Mouse (Mus musculus) CD4-positive naive resting alpha-beta T cell, adult 57 days (primary cell): Measurements from ENCODE around the gene Srek1. TPM values are rescaled to one million over a fixed set of nuclear protein-coding genes. Genes with fewer than 3 reads are reported as not detected.

ENCODE experiments used
- total RNA-seq: library from RNA; stranded (reverse); gene quantifications from one replicate; pipeline ENCODE4 v1.2.4, GENCODE M21; 2023

Srek1 gene
- 102 TPM for total RNA-seq

GRCm38 (mm10) chr13:103774119-103774757 lies at the start of gene Srek1:
TSS of gene Srek1 (minus strand) at chr13:103774608.

Other genes with a start within 250 kb of the Srek1 start
- 125 TPM for gene Erbin, start 145.9 kb upstream of the Srek1 start, total RNA-seq